Mouse (Mus musculus): ENCODE results near the gene Gpha2. TPM values are rescaled to one million over a fixed set of nuclear protein-coding genes. Genes with fewer than 3 reads are reported as not detected.

The Gpha2 gene
- polyA plus RNA-seq, 1 experiment from 2014 or later, result not detected

DNA sequence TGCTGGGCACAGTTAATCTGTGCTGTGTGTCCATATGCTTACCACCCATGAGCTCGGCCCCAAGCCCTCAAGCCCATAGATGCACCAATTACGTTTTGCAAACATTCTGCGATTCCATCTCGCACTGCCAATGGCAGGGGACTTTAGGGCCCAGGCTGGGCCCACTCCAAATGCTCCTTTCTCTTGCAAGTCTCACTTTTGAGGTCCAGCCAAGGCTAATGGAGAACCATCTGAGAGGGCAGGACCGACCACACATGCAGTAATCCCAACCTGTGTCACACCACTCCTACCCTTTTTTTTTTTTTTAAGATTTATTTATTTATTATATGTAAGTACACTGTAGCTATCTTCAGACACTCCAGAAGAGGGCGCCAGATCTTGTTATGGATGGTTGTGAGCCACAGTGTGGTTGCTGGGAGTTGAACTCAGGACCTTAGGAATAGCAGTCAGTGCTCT is 39.6 kb downstream of the Gpha2 start:
- Histone ChIP-seq H3K27me3 (no peaks in the 10 kb centered on the region), H3K36me3 (peaks cover 13% of the 10 kb centered on the region), H3K4me2 (no peak overlapping the region), H3K4me1 (replicated peaks) (peaks cover 3% of the 10 kb centered on the region), H3K9ac (no peak overlapping the region), H3K9me3 (replicated peaks) (no peaks in the 10 kb centered on the region), H3K4me3 (no peak overlapping the region), H3K27ac (no peak overlapping the region)
- ATAC-seq (replicated peaks; ENCODE audit: insufficient number of reproducible peaks, insufficient read depth, low FRiP score, low read depth), result no peak
- WGBS, result 75% methylated on average over 6 of the region's 6 CpGs

DNA sequence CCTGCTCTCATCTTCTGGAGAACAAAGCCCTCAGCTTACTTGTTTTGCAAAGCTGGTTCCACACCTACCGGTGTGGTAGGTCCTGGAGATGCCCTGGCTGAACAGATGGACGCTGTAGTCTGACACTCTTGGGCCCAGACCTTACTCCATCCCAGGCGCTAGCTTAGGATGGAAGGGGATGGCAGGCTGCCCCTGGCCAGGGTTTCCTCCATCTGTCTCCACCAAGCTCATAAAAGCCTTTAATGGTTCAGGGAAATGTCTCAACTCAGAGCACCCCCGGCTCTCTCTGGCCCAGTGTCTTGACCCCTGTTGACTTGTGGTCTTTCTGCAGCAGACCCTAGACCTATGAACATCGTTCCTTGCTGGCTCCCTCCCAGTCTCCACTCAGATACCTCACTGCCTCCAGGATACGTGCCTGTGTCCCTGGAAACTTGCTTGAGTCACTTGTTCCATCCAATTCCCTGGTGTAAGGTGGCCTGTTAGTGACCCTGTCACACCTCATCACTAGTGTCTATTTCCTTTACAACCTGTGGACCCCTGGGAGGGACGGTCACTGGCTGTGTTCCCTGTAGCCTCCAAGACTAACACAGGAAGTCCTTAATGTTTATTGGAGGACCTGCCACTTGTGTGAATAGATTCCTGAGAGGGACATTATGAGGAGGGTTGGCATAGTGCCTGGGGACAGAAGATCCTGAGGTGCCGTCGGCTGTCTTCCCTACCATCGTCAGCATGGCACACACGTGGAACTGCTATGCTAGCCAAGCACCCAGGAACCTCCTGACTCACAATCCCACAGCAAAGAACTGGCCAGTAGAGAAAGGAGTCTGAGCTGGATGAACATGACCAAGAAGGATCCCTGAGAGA is 41.4 kb downstream of the Gpha2 start:
- Histone ChIP-seq H3K9ac (no peak overlapping the region), H3K4me2 (no peak overlapping the region), H3K27ac (no peak overlapping the region), H3K4me1 (replicated peaks) (peaks cover 5% of the 10 kb centered on the region), H3K27me3 (no peaks in the 10 kb centered on the region), H3K9me3 (replicated peaks) (no peaks in the 10 kb centered on the region), H3K36me3 (no peaks in the 10 kb centered on the region), H3K4me3 (no peak overlapping the region)
- WGBS, result 57% methylated on average over 11 of the region's 11 CpGs
- no peak for ATAC-seq (replicated peaks; ENCODE audit: insufficient number of reproducible peaks, insufficient read depth, low FRiP score, low read depth)

DNA sequence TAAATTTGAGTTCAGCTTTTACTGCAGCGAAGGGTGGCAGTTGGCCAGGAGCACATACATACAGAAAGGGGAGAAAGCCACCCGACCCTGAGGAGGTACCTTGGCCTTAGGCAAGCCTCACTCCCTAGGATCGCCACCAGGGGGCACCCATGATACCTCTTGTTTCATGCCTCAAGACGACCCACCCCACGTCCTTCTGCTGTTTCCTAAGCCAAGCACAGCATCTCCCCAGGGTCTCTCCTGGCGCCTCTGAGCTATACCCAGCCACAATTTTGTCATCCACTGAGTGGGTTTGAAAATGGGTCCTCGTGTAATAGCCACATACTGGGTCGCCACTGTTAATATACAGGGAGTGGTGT is 42.0 kb downstream of the Gpha2 start:
- no peak overlapping the region for H3K4me3 ChIP-seq
- H3K4me1 ChIP-seq (replicated peaks), result peaks cover 10% of the 10 kb centered on the region
- 9% methylated on average over 8 of the region's 8 CpGs for WGBS
- H3K27me3 ChIP-seq, result no peaks in the 10 kb centered on the region
- H3K9ac ChIP-seq, result no peak overlapping the region
- no peaks in the 10 kb centered on the region for H3K36me3 ChIP-seq
- no peak overlapping the region for H3K4me2 ChIP-seq
- no peaks in the 10 kb centered on the region for H3K9me3 ChIP-seq (replicated peaks)
- peak; percentile 54 for ATAC-seq (replicated peaks; ENCODE audit: insufficient number of reproducible peaks, insufficient read depth, low FRiP score, low read depth)
- H3K27ac ChIP-seq, result no peak overlapping the region

DNA sequence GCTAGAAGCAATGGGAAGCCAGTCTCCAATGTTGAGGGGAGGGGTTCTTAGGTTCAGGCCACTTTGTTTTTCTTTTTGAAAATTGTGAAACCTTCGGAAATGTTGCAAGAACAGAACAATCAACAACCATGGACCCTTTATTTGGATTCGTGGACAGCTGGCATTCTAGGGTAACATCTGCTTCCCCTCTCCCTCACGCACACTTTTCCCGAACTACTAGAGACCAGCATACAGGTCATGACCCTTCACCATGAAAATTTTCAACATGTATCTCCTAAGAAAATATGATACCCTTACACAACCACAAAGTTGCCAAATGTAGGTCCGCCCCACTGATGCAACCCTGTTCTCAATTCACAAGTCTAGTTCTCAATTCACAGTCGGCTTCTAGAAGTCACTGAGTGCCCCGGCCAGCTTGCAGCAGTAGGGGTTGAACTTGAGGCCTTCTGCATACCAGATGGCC is 42.5 kb downstream of the Gpha2 start:
- no peak for ATAC-seq (replicated peaks; ENCODE audit: insufficient number of reproducible peaks, insufficient read depth, low FRiP score, low read depth)
- WGBS, result 82% methylated on average over 7 of the region's 7 CpGs
- no peaks in the 10 kb centered on the region for H3K36me3 ChIP-seq
- peaks cover 10% of the 10 kb centered on the region for H3K4me1 ChIP-seq (replicated peaks)
- H3K4me2 ChIP-seq, result no peak overlapping the region
- H3K27ac ChIP-seq, result no peak overlapping the region
- no peaks in the 10 kb centered on the region for H3K9me3 ChIP-seq (replicated peaks)
- H3K9ac ChIP-seq, result no peak overlapping the region
- H3K27me3 ChIP-seq, result no peaks in the 10 kb centered on the region
- no peak overlapping the region for H3K4me3 ChIP-seq

DNA sequence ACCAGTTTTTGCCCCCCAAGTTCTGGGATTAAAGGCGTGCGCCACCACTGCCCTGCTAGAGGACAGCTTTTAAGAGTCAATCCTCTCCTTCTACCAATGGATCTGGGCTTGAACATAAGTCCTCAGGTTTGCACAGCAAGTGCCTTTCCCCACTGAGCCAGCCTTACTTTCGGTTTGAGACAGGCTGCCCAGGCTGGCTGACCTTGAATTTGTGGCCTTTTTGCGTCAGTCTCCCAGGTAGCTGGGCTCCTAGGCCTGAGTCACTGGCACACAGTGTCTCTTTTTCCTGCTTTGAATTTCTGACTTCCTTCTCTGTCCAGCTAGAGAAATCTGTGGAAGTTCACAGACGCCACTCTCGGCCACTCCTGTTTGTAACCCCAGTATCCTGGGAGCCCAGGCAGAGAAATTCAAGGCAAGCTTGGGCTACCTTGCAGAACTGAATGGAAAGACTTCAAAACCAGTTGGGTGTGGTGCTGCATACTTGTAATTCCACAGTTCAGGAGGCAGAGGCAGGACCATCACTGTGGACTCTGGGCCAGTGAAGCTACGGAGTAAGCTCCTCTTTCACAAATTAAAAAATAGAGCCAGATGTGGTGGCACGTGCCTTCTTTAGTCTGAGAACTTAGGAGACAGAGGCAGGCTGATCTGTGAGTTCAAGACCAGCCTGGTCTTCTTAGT is 43.8 kb downstream of the Gpha2 start:
- H3K27me3 ChIP-seq, result no peaks in the 10 kb centered on the region
- H3K9ac ChIP-seq, result no peak overlapping the region
- H3K27ac ChIP-seq, result no peak overlapping the region
- no peak for ATAC-seq (replicated peaks; ENCODE audit: insufficient number of reproducible peaks, insufficient read depth, low FRiP score, low read depth)
- H3K4me3 ChIP-seq, result no peak overlapping the region
- no peak overlapping the region for H3K4me2 ChIP-seq
- H3K4me1 ChIP-seq (replicated peaks), result peaks cover 10% of the 10 kb centered on the region
- WGBS, result 87% methylated on average over 8 of the region's 8 CpGs
- H3K9me3 ChIP-seq (replicated peaks), result no peaks in the 10 kb centered on the region
- no peaks in the 10 kb centered on the region for H3K36me3 ChIP-seq

DNA sequence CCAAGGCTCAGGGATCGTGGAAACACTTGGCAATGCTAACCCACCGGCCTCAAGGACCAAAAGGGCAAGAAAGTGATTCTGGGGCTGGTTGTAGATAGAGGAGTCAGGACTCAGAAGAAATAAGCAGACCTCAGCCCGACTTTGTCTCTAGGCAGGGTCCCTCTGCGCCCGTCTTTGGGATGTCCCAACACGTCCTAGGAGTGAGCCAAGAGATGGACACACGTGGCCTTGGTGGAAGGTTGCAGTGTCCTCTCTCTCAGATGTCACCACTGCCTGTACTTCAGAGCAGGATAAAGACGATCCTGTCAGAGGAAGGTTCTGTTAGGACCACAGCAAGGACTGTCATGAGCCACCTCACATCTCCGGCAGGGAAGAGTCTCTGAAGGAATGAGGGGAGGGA is 44.5 kb downstream of the Gpha2 start:
- Histone ChIP-seq H3K9ac (no peak overlapping the region), H3K27ac (no peak overlapping the region), H3K36me3 (no peaks in the 10 kb centered on the region), H3K9me3 (replicated peaks) (no peaks in the 10 kb centered on the region), H3K4me3 (no peak overlapping the region), H3K4me1 (replicated peaks) (peaks cover 16% of the 10 kb centered on the region), H3K4me2 (no peak overlapping the region), H3K27me3 (no peaks in the 10 kb centered on the region)
- 55% methylated on average over 9 of the region's 9 CpGs for WGBS
- no peak for ATAC-seq (replicated peaks; ENCODE audit: insufficient number of reproducible peaks, insufficient read depth, low FRiP score, low read depth)

DNA sequence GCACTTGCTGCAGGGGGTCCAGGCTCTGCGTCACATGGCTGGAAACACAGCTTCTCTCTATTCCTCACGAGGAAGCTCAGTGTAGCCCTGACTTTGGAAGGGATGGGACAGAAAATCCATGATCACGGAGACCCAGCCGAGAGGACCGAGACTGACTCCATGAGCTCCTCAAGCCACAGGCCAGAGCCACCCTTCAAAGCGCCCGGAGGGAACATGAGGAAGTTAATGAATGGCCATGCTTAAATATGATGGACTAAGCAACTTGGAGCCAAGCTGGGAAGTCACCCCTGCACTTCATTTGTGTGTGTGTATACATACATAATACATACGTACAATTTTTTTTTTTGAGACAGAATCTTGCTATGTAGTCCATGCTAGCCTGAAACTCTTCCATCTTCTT is 45.0 kb downstream of the Gpha2 start:
- 50% methylated on average over 8 of the region's 8 CpGs for WGBS
- Histone ChIP-seq H3K36me3 (no peaks in the 10 kb centered on the region), H3K4me2 (no peak overlapping the region), H3K9me3 (replicated peaks) (no peaks in the 10 kb centered on the region), H3K4me1 (replicated peaks) (peaks cover 21% of the 10 kb centered on the region), H3K27me3 (no peaks in the 10 kb centered on the region), H3K9ac (no peak overlapping the region), H3K4me3 (no peak overlapping the region), H3K27ac (no peak overlapping the region)
- ATAC-seq (replicated peaks; ENCODE audit: insufficient number of reproducible peaks, insufficient read depth, low FRiP score, low read depth), result no peak

DNA sequence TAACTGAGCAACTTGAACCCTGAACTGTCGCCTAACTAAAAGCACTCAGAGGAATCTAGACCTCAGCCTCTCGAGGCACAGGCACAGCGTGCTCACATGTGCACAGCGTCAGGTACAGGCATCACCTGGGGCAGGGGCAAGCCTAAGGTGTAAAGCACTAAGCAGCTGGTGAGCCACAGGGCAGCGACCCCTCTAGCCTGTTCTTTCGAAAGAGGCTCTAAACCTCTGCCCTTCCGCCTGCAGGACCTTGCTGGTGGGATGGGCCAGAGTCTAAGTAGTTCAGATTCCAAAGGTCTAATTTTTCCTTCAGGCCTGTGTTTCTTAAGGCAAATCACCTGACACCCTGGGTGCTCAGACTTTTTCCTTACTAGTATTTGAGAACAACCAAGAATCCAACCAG is 45.9 kb downstream of the Gpha2 start:
- Histone ChIP-seq H3K4me3 (no peak overlapping the region), H3K27me3 (no peaks in the 10 kb centered on the region), H3K4me1 (replicated peaks) (peaks cover 23% of the 10 kb centered on the region), H3K9me3 (replicated peaks) (no peaks in the 10 kb centered on the region), H3K9ac (no peak overlapping the region), H3K27ac (no peak overlapping the region), H3K4me2 (no peak overlapping the region), H3K36me3 (no peaks in the 10 kb centered on the region)
- 76% methylated on average over 7 of the region's 7 CpGs for WGBS
- ATAC-seq (replicated peaks; ENCODE audit: insufficient number of reproducible peaks, insufficient read depth, low FRiP score, low read depth), result no peak

DNA sequence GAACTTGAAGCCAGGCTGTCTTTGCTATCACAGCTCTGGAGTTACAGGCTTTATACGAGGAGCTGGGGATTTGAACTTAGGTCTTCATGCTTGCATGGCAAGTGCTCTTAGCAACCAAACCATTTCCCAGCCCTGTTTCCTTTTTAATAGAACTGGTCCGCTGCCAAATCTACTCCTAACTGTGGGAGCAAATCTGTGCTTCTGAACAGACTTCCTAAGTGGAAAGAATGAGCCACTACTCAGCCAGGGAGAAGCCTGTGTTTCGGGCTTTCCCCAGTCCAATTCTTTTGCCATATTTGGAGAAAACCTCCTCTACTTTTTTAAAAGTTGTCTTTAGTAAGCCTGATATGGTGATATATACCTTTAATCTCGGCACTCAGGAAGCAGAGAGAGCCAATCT is 46.6 kb downstream of the Gpha2 start:
- H3K4me2 ChIP-seq, result no peak overlapping the region
- peak overlapping the region; percentile 50; the same call in 1 of the 2 replicates for H3K27ac ChIP-seq

DNA sequence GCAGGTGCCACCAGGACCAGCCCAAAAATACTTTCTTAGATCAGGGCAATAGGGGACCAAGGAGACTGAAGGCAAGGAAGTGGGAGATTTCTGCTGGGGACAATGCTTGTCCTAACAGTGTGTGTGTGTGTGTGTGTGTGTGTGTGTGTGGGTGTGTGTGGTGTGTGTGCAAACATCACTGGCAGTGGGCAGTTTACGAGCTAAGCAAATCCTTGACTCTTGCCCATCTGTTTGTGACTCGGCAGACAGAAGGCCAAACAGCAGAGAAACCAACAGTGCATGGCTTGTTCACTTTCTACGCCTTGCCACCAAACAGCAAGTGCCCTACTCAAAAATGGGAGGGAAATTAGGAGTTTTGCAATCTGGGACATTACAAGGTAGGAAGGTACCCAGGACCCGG is 47.4 kb downstream of the Gpha2 start:
- no peaks in the 10 kb centered on the region for H3K27me3 ChIP-seq
- H3K27ac ChIP-seq, result peak overlapping the region; percentile 50; the same call in 1 of the 2 replicates
- H3K4me1 ChIP-seq (replicated peaks), result peaks cover 31% of the 10 kb centered on the region
- ATAC-seq (replicated peaks; ENCODE audit: insufficient number of reproducible peaks, insufficient read depth, low FRiP score, low read depth), result no peak
- H3K9me3 ChIP-seq (replicated peaks), result no peaks in the 10 kb centered on the region
- WGBS, result 84% methylated on average over 4 of the region's 4 CpGs
- H3K4me2 ChIP-seq, result no peak overlapping the region
- H3K4me3 ChIP-seq, result no peak overlapping the region
- H3K36me3 ChIP-seq, result no peaks in the 10 kb centered on the region
- no peak overlapping the region for H3K9ac ChIP-seq

More for the DNA sequence above, 46.6 kb downstream of the Gpha2 start:
- no peak overlapping the region for H3K4me3 ChIP-seq
- peaks cover 26% of the 10 kb centered on the region for H3K4me1 ChIP-seq (replicated peaks)
- 57% methylated on average over 4 of the region's 4 CpGs for WGBS
- H3K9me3 ChIP-seq (replicated peaks), result no peaks in the 10 kb centered on the region
- no peaks in the 10 kb centered on the region for H3K27me3 ChIP-seq
- no peak for ATAC-seq (replicated peaks; ENCODE audit: insufficient number of reproducible peaks, insufficient read depth, low FRiP score, low read depth)
- no peaks in the 10 kb centered on the region for H3K36me3 ChIP-seq
- H3K9ac ChIP-seq, result no peak overlapping the region

DNA sequence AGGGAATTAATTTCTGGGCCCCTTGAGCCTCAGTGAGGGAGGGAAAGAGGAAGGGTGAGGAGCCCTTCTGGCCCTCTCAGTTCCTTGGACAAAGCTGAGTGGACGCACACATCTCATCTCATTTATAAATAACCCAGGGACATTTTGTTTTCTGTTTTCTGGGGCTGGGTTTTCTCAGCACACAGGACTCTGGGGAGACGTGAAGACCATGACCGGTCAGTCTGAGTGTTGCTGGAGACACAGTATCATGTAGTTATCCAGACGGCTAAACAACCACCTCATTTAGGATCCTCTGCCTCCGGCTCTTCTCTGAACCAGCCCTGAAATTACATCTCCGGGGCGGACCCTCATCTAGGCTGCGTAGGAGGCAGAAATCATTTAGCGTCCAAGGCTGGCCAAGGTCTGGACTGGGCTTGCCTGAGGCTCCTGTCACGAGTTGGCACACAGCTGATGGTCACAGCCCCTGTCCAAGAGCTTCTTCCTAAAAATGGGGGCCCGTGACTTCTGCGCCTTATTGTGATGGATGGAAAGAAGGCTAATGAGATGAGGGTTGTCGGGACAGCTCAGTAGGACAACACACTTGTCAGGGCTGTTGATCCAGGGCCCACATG is 47.9 kb downstream of the Gpha2 start:
- H3K27ac ChIP-seq, result no peak overlapping the region
- H3K27me3 ChIP-seq, result no peaks in the 10 kb centered on the region
- ATAC-seq (replicated peaks; ENCODE audit: insufficient number of reproducible peaks, insufficient read depth, low FRiP score, low read depth), result no peak
- no peaks in the 10 kb centered on the region for H3K9me3 ChIP-seq (replicated peaks)
- 83% methylated on average over 13 of the region's 13 CpGs for WGBS
- H3K4me2 ChIP-seq, result no peak overlapping the region
- H3K36me3 ChIP-seq, result no peaks in the 10 kb centered on the region
- peaks cover 36% of the 10 kb centered on the region for H3K4me1 ChIP-seq (replicated peaks)
- H3K4me3 ChIP-seq, result no peak overlapping the region
- no peak overlapping the region for H3K9ac ChIP-seq
